10 mouse cellular contexts compared by ENCODE assay signal in the genomic region with DNA sequence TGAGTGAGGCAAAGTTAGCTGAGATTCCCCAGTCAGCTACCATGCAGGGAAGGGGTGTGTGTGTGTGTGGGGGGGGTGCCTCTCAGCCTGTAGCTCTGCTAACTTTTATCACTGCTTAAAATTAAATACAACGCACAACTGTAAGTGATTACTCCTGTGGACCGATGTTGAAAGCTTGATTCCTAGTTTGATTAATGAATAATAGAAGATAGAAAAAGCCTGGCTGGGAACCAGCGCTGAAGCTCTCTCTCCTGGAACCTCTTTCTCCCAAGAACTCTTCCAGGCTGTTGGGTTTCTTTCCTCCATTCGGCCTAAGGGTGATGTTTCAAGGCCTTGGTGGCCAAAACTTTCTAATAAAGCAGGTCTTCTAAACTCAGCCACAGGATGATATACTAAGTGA. TPM values are rescaled to one million over a fixed set of nuclear protein-coding genes. Genes with fewer than 3 reads are reported as not detected.
A peak's percentile ranks its signal among the peaks of the same experiment; 100 is the strongest.
DNase-seq lines count a peak whose midpoint lies in the region; ATAC-seq and TF ChIP-seq lines count a peak whose summit lies in the region.
"Had no signal": no experiment of that assay in that cellular context is flagged by ENCODE, and none has a peak within 500 bp of the region (broad histone marks: within the 10 kb centered on the region; RNA-seq: fewer than 3 reads in every experiment).

No protein-coding gene starts in this region.

- peak overlapping the region; percentile 83 for H3K4me2 ChIP-seq in kidney, embryonic 16.5 days (replicated peaks; ENCODE audit: low read depth, low read length)
- peak overlapping the region; percentile 86 for H3K4me2 ChIP-seq in neural tube, embryonic 12.5 days (replicated peaks)

- ATAC-seq in kidney, embryonic 16.5 days (ENCODE audit: low FRiP score, low TSS enrichment), result no peak
- ATAC-seq in neural tube, embryonic 12.5 days (ENCODE audit: low FRiP score, low read depth), result no peak

- TF ChIP-seq POLR2A in kidney, adult 2 months (IDR thresholded peaks at IDR 0.05; ENCODE audit: low read depth, low read length), result no peak

- H3K27ac ChIP-seq in kidney, adult 2 months (ENCODE audit: insufficient read depth, low read depth, low read length), result peak overlapping the region; percentile 55
- 0 out of 2 replicates have a peak overlapping the region, but pooled peaks have one; percentile 36 for H3K27ac ChIP-seq in kidney, embryonic 16.5 days (ENCODE audit: low read length)
- no peak overlapping the region for H3K27ac ChIP-seq in neural tube, embryonic 12.5 days

- no peaks in the 10 kb centered on the region for H3K9me3 ChIP-seq in kidney, embryonic 16.5 days (ENCODE audit: low read length)
- H3K9me3 ChIP-seq in neural tube, embryonic 12.5 days, result no peaks in the 10 kb centered on the region

- peak overlapping the region; percentile 40 for H3K9ac ChIP-seq in kidney, embryonic 16.5 days (replicated peaks; ENCODE audit: low read length)
- peak overlapping the region; percentile 92 for H3K9ac ChIP-seq in neural tube, embryonic 12.5 days

- no peaks in the 10 kb centered on the region for H3K27me3 ChIP-seq in kidney, adult 2 months (replicated peaks; ENCODE audit: control insufficient read depth, insufficient read depth, low read length)
- no peaks in the 10 kb centered on the region for H3K27me3 ChIP-seq in kidney, embryonic 16.5 days (ENCODE audit: insufficient read depth, low read length)
- H3K27me3 ChIP-seq in neural tube, embryonic 12.5 days (replicated peaks), result no peaks in the 10 kb centered on the region

- TF ChIP-seq CTCF in kidney, adult 2 months (conservative IDR thresholded peaks at IDR 0.05; ENCODE audit: insufficient read depth, insufficient read length, low read depth, low read length), result no peak

- peak; percentile 20 for DNase-seq in adrenal gland, adult 2 months
- DNase-seq in adrenal gland, postnatal 4 days (ENCODE audit: low spot score in 2 of 2), result no peak
- DNase-seq in kidney, adult 2 months, result peak; percentile 55
- DNase-seq in kidney, postnatal 10 days, result no peak
- DNase-seq in urinary bladder, postnatal 4 days (ENCODE audit: low spot score in 2 of 2), result no peak
- no peak for DNase-seq in c-Kit-positive CD71-positive TER-119-positive erythroid progenitor cells, embryonic 14.5 days (ENCODE audit: low spot score)

- H3K4me3 ChIP-seq in kidney, adult 2 months (ENCODE audit: insufficient read depth, low read depth, low read length), result peak overlapping the region; percentile 24; the same call in 1 of the 2 replicates
- H3K4me3 ChIP-seq in kidney, embryonic 16.5 days (ENCODE audit: low read length), result peak overlapping the region; percentile 87
- H3K4me3 ChIP-seq in neural tube, embryonic 12.5 days, result peak overlapping the region; percentile 75

- H3K36me3 ChIP-seq in kidney, adult 2 months (ENCODE audit: control insufficient read depth, insufficient read depth, low read length), result no peaks in the 10 kb centered on the region
- H3K36me3 ChIP-seq in kidney, embryonic 16.5 days (ENCODE audit: insufficient read depth, low read length), result no peaks in the 10 kb centered on the region
- no peaks in the 10 kb centered on the region for H3K36me3 ChIP-seq in neural tube, embryonic 12.5 days

- WGBS in kidney, adult 2 months, result 11% methylated on average over 4 of the region's 4 CpGs
- 18% methylated on average over 4 of the region's 4 CpGs for WGBS in kidney, embryonic 16.5 days
- WGBS in neural tube, embryonic 12.5 days, result 73% methylated on average over 4 of the region's 4 CpGs

- H3K4me1 ChIP-seq in kidney, adult 2 months (ENCODE audit: control insufficient read depth, insufficient read depth, low read length), result no peaks in the 10 kb centered on the region
- H3K4me1 ChIP-seq in kidney, embryonic 16.5 days (ENCODE audit: insufficient read depth, low read length), result peaks cover 43% of the 10 kb centered on the region
- peaks cover 15% of the 10 kb centered on the region; the same call in 1 of the 2 replicates for H3K4me1 ChIP-seq in neural tube, embryonic 12.5 days

RNA-seq across cellular contexts. Expression of gene Tshz2, which starts 3.6 kb away (rescaled TPM):
- 10 to 100 TPM; 50.7 to 50.9 TPM for total RNA-seq in adrenal gland, adult 2 months (2021)
- polyA plus RNA-seq in adrenal gland, adult 2 months (2012; rRNA removed), result 16.3 and 19.4 TPM in 2 replicates
- 10 to 100 TPM; 68.4 to 69.6 TPM for total RNA-seq in adrenal gland, postnatal 4 days (2021)
- polyA plus RNA-seq in kidney, adult 2 months (2012; rRNA removed), result 17.5 and 17.6 TPM in 2 replicates
- 11.5 and 15.2 TPM in 2 replicates for polyA plus RNA-seq in kidney, embryonic 16.5 days (2015; fragmentation: Nextera tagmentation; extraction: Ambion mirVana)
- polyA plus RNA-seq in neural tube, embryonic 12.5 days (2016; fragmentation: Nextera tagmentation; extraction: Ambion mirVana), result 30.7 and 33.7 TPM in 2 replicates

RNA-seq across cellular contexts. Expression of gene Gm11011, which starts 48.9 kb away (rescaled TPM):
- total RNA-seq in adrenal gland, adult 2 months (2021), result not detected
- polyA plus RNA-seq in adrenal gland, adult 2 months (2012; rRNA removed), result not detected in 2 replicates
- not detected for total RNA-seq in adrenal gland, postnatal 4 days (2021)
- not detected in 2 replicates for polyA plus RNA-seq in kidney, adult 2 months (2012; rRNA removed)
- not detected in 2 replicates for polyA plus RNA-seq in kidney, embryonic 16.5 days (2015; fragmentation: Nextera tagmentation; extraction: Ambion mirVana)
- polyA plus RNA-seq in neural tube, embryonic 12.5 days (2016; fragmentation: Nextera tagmentation; extraction: Ambion mirVana), result not detected in 2 replicates
- total RNA-seq: left cerebral cortex, postnatal 14 days had no signal
- polyA plus RNA-seq: spleen, adult 2 months had no signal

Comparison
In these comparisons a context has a peak if more than half of its experiments do, and no peak if none do; other contexts are left out.
1. DNase-seq: peak in adrenal gland, adult 2 months (single experiment) and kidney, adult 2 months (single experiment); none in adrenal gland, postnatal 4 days (0 of 2), kidney, postnatal 10 days (single experiment), urinary bladder, postnatal 4 days (0 of 2) and c-Kit-positive CD71-positive TER-119-positive erythroid progenitor cells, embryonic 14.5 days (single experiment).
2. H3K4me3 ChIP-seq: peak in every context shown above with its lines; median percentile 87 in kidney, embryonic 16.5 days; 75 in neural tube, embryonic 12.5 days; 24 in kidney, adult 2 months.